Mouse (Mus musculus): ENCODE measurements around the gene Glud1.
"Not testable (repeated sequence)": the region's sequence is repeated elsewhere in the genome, so short reads cannot be mapped to it uniquely, and the experiment has no call there.

Glud1 gene

GRCm38 (mm10) chr14:34312339-34313048, 2.0 kb downstream of the Glud1 start:
- no peak for DNase-seq

- no peak for DNase-seq
Measured at GRCm38 (mm10) chr14:34313612-34314011, 3.1 kb downstream of the Glud1 start.

GRCm38 (mm10) chr14:34314383-34314782, 3.9 kb downstream of the Glud1 start:
- DNase-seq = not testable (repeated sequence)

GRCm38 (mm10) chr14:34314796-34315195, 4.3 kb downstream of the Glud1 start:
- no peak for DNase-seq

GRCm38 (mm10) chr14:34316346-34316745, 5.8 kb downstream of the Glud1 start:
- DNase-seq = no peak

GRCm38 (mm10) chr14:34317431-34317830, 6.9 kb downstream of the Glud1 start:
- no peak for DNase-seq

GRCm38 (mm10) chr14:34318113-34318512, 7.6 kb downstream of the Glud1 start:
- no peak for DNase-seq

GRCm38 (mm10) chr14:34323576-34324085, 13.1 kb downstream of the Glud1 start:
- no peak for DNase-seq

GRCm38 (mm10) chr14:34326606-34327005, 16.1 kb downstream of the Glud1 start:
- no peak for DNase-seq

GRCm38 (mm10) chr14:34327618-34328017, 17.1 kb downstream of the Glud1 start:
- DNase-seq = no peak

- no peak for DNase-seq
Measured at GRCm38 (mm10) chr14:34330657-34331158, 20.2 kb downstream of the Glud1 start.

GRCm38 (mm10) chr14:34331886-34332285, 21.4 kb downstream of the Glud1 start:
- no peak for DNase-seq

- DNase-seq = peak; percentile 28
Measured at GRCm38 (mm10) chr14:34332476-34332875, 21.9 kb downstream of the Glud1 start.

- DNase-seq = no peak
Measured at GRCm38 (mm10) chr14:34339446-34339845, 28.9 kb downstream of the Glud1 start.

- DNase-seq = no peak
Measured at GRCm38 (mm10) chr14:34341993-34342392, 31.5 kb downstream of the Glud1 start.

GRCm38 (mm10) chr14:34343078-34343477, 32.6 kb downstream of the Glud1 start:
- DNase-seq = no peak

GRCm38 (mm10) chr14:34344361-34344760, 33.8 kb downstream of the Glud1 start:
- no peak for DNase-seq

GRCm38 (mm10) chr14:34345771-34346566, 35.4 kb downstream of the Glud1 start:
- DNase-seq = no peak

GRCm38 (mm10) chr14:34347084-34347483, 36.6 kb downstream of the Glud1 start:
- DNase-seq = no peak

GRCm38 (mm10) chr14:34348301-34348700, 37.8 kb downstream of the Glud1 start:
- DNase-seq = no peak

- no peak for DNase-seq
Measured at GRCm38 (mm10) chr14:34349007-34349406, 38.5 kb downstream of the Glud1 start.

GRCm38 (mm10) chr14:34351660-34352059, 41.1 kb downstream of the Glud1 start:
- no peak for DNase-seq

GRCm38 (mm10) chr14:34352523-34352922, 42.0 kb downstream of the Glud1 start:
- no peak for DNase-seq

- no peak for DNase-seq
Measured at GRCm38 (mm10) chr14:34353326-34353725, 42.8 kb downstream of the Glud1 start.

Measured in right cerebral cortex, postnatal 14 days (tissue).